Mouse (Mus musculus) hematopoietic stem cell, adult 5-6 weeks (primary cell): ENCODE data around the gene Pgbd1. TPM values are rescaled to one million over a fixed set of nuclear protein-coding genes. Genes with fewer than 3 reads are reported as not detected.

Experiments
- ATAC-seq, 2 experiments: fragments of 125-278 bp in 1 of 2; replicated peaks in 1 of 2; 2 replicates each; pipeline ENCODE4 v1.8.0; 2016 to 2017; ENCODE audit warnings: inconsistent platforms in 2 of 2, mild to moderate bottlenecking in 2 of 2, moderate number of reproducible peaks in 2 of 2, low read depth in 1 of 2, moderate TSS enrichment in 1 of 2; ENCODE audit not compliant: low FRiP score in 2 of 2, poor library complexity in 2 of 2, severe bottlenecking in 2 of 2, insufficient read depth in 1 of 2, low TSS enrichment in 1 of 2
- total RNA-seq: library from RNA; stranded (forward); fragments of 172-1452, 232-1000 nt; gene quantifications from 2 replicates; pipeline ENCODE4 v1.2.3, GENCODE M21; 2017

The Pgbd1 gene
- total RNA-seq, 1 experiment from 2014 or later, result 2.2 TPM

- no peak for ATAC-seq
These were observed 13.2 kb downstream of the Pgbd1 start for GRCm38 (mm10) chr13:21427631-21428030.

DNA sequence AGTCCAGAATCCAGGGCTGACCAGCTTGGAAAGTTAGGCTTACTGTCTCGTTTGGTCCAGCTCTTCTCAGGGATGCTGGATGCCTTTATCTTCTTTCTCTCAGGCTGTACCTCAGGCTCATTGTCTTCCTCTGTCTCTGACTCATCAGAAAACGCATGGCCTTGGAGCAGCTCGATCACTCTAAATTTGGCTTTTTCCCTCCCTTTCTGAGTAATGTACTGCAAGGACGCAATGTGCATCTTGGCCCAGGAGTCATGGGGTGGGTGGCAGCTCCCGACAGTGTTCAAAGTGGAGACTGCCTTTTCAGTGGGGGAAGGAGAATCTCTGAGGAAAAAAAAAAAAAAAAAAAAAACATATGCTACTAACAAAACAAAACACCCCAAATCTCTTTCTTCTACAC, 17.6 kb downstream of the Pgbd1 start:
- ATAC-seq, result no peak

DNA sequence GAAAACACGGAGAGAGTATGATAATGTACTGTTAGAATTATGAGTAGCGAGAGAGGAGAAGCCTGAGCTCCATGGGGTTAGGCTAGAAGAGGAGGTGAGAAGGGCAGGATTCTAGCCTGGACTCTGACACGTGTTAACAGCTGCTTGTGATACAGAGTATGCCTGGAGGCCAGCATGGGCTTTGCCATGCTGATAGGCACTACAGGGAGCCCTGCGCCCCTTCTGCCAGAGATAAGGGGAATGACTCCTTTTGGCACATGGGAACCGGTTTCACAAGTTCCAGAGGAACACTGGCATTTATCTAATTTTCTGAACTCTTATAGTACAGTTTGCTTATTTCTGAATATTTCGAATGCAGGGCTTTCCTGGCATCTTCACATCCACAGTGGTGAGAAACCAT, 22.0 kb downstream of the Pgbd1 start:
- ATAC-seq, result no peak

DNA sequence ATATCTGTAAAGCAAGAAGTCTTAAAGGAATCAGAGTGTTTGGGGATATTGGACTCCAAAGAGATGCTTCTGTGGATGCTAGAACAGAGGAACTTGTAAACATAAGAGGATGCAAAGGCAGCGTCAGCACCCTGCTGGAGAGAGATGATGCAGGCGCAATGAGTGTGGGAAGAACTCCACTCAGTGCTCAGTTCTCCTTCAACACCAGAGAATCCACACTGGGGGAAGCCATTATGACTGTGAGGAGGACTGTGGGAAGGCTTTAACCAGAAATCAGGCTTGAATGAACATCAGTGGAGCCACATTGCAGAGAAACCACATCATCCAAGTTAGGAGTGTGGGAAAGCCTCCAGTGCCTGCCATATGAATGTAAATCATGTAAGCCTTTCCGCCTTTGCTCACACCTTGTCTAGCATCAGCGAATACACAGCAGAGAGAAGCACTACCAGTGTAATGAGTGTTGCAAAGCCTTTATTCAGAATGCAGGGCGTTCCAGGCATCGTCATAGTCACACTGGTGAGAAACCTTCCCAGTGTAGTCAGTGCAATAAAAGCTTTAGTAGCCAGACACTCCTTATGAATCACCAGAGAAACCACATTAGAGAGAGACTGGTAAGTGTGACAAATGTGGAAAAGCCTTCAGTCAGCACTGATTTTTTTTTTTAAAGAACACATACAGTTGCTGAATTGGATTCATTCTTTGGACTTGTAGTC, 23.4 kb downstream of the Pgbd1 start:
- ATAC-seq, result no peak

GRCm38 (mm10) chr13:21415750-21416149, 25.1 kb downstream of the Pgbd1 start:
- no peak for ATAC-seq

- no peak for ATAC-seq
These were observed 25.6 kb downstream of the Pgbd1 start for GRCm38 (mm10) chr13:21415266-21415665.

GRCm38 (mm10) chr13:21414231-21415212, 26.3 kb downstream of the Pgbd1 start:
- no peak for ATAC-seq

- 0 out of 4 replicates have a peak, but pooled peaks of 1 of the 2 experiments have one; percentile 3 for ATAC-seq
These were observed 31.9 kb downstream of the Pgbd1 start for GRCm38 (mm10) chr13:21408805-21409459.

- ATAC-seq, result peak; percentile 76 to 84
These were observed 32.7 kb downstream of the Pgbd1 start for GRCm38 (mm10) chr13:21407969-21408804.

DNA sequence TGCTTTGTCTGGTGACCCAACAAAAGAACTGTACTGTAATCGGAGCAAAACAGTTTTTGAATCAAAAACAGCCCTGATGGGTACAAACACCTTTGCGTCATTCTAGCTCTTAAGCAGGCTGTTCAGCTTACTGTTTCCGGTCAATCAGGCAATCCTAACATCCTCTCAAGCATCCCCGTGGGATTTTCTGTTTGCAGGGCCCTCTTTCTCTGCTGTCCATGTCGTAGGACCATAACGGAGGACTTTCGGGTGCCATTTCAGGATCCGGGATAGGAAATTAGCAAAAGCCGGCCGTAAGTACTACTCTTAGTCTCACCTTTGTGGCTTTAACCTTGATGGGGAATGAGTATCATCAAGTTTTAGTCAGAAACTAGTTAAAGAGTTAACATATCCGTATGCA, 33.5 kb downstream of the Pgbd1 start:
- ATAC-seq, result no peak

DNA sequence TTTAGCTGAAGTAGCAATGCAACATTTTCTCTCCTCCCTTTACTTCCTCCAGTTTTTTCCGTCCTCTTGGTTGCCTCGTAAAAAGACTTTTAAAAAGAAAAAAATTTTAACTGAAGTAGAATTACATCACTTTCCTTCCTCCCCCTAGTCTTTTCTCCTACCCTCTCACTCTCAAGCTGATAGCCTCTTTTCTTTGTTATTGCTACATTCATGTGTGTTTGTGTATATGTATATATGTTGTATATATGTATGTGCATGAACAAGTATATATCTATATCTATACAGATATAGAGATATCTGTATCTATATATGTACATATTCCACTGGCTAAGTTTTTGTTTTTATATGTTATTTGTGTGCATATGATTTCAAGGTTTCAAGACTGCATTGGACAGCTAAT, 38.0 kb downstream of the Pgbd1 start:
- peak in 1 of 2 experiments; percentile 19; a peak in 1 of 4 replicates for ATAC-seq

DNA sequence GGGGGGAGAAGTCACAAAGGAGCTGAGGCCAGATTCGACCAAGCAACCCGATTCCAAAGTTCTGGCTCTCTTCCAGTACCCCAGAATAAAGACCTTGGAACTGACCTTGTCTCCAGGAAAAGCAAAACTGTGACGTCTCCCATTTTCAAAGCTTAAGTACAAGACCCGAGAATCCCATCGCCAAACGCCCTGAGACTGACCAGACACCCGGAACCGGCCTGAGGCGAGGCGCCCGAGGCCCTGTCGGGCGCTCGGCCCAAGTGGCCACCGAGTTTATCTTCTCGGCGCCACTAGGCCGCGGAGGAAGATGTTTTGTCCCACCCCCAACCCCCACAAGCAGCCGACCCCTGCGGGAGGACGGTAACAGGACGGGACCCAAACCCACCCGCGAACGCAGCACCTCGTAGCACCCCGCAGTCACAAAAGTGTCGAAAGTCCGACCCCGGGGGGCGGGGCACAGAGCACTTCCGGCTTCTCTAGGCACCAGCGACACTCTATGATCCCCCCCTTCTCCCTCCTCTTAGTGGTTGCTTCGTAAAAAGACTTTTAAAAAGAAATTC, 38.5 kb downstream of the Pgbd1 start, which contains the start of gene Zkscan3:
Zkscan3 (minus strand) TSS at position 469 of the 560 bp plus-strand sequence.
- ATAC-seq, result peak; percentile 94 to 98

GRCm38 (mm10) chr13:21401636-21402286, 39.1 kb downstream of the Pgbd1 start:
- no peak for ATAC-seq

GRCm38 (mm10) chr13:21401166-21401565, 39.7 kb downstream of the Pgbd1 start:
- ATAC-seq, result no peak

GRCm38 (mm10) chr13:21397486-21397885, 43.4 kb downstream of the Pgbd1 start:
- ATAC-seq, result no peak

DNA sequence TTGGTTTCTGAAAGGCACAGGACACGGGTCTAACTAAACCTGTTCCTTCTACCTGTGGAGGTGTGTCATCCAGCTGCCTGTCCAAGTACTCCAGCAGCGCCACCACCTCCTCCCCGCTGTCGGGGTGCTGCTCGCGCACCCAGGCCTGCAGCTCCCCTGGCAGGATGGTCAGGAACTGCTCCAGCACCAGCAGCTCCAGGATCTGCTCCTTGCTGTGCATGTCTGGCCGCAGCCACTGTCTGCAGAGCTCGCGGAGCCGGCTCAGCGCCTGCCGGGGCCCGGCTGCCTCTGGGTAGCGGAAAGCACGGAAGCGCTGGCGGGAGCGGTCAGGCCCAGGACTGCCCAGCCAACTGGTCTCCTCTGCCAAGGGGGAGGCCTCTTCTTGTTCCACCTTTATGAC, 44.8 kb downstream of the Pgbd1 start:
- 0 out of 4 replicates have a peak, but pooled peaks of 1 of the 2 experiments have one; percentile 42 for ATAC-seq
